Mouse (Mus musculus) kidney, embryonic 14.5 days (tissue): ENCODE measurements at regions not wholly inside any gene's neighbourhood (a gene's known extent, or its start where the extent isn't known, plus 50 kb on each side); places are given as distances from the start of the nearest gene placed in this dataset.

Experiments used
- ATAC-seq: fragments of 200-750 bp; cut with Nextera tagmentation; 2 replicates; pipeline ENCODE4 v1.8.0; 2017; ENCODE audit warnings: moderate number of reproducible peaks, mild to moderate bottlenecking, moderate TSS enrichment, moderate library complexity; ENCODE audit not compliant: low FRiP score, low TSS enrichment
- H3K27ac ChIP-seq: fragments of 300-500 bp; sonication (generic); 2 replicates; pipeline ENCODE4 v1.5.1; 2014; ENCODE audit warnings: low read depth, mild to moderate bottlenecking, low read length, moderate library complexity, mixed read lengths
- H3K27me3 ChIP-seq: fragments of 300-500 bp; sonication (generic); 2 replicates; pipeline ENCODE4 v1.6.1; 2014; ENCODE audit warnings: mild to moderate bottlenecking, low read length; ENCODE audit not compliant: control insufficient read depth, insufficient read depth
- H3K36me3 ChIP-seq: fragments of 300-500 bp; sonication (generic); 2 replicates; pipeline ENCODE4 v1.6.1; 2014; ENCODE audit warnings: low read length, mixed read lengths; ENCODE audit not compliant: control insufficient read depth, insufficient read depth
- H3K4me1 ChIP-seq: fragments of 300-500 bp; sonication (generic); 2 replicates; pipeline ENCODE4 v1.6.1; 2014; ENCODE audit warnings: low read length, mixed read lengths; ENCODE audit not compliant: control insufficient read depth, insufficient read depth
- H3K4me2 ChIP-seq: fragments of 300-500 bp; sonication (generic); replicated peaks from 2 replicates; pipeline ENCODE4 v1.6.1; 2014; ENCODE audit warnings: low read depth, mild to moderate bottlenecking, low read length
- H3K4me3 ChIP-seq: fragments of 300-500 bp; sonication (generic); 2 replicates; pipeline ENCODE4 v1.5.1; 2014; ENCODE audit warnings: mild to moderate bottlenecking, low read length
- H3K9ac ChIP-seq: fragments of 300-500 bp; sonication (generic); 2 replicates; pipeline ENCODE4 v1.6.1; 2014; ENCODE audit warnings: low read depth, mild to moderate bottlenecking, low read length, moderate library complexity
- H3K9me3 ChIP-seq: fragments of 300-500 bp; sonication (generic); 2 replicates; pipeline ENCODE4 v1.6.1; 2016; ENCODE audit warnings: low read length; ENCODE audit not compliant: control insufficient read depth
- WGBS: fragments of 180-500 bp; shearing (Covaris S2); extraction: QIAGEN DNeasy Blood & Tissue Kit; methylation state at CpG from one replicate; pipeline ENCODE4 v1.1.7; 2014; 5-methylcytosine and 5-hydroxymethylcytosine counted together

DNA sequence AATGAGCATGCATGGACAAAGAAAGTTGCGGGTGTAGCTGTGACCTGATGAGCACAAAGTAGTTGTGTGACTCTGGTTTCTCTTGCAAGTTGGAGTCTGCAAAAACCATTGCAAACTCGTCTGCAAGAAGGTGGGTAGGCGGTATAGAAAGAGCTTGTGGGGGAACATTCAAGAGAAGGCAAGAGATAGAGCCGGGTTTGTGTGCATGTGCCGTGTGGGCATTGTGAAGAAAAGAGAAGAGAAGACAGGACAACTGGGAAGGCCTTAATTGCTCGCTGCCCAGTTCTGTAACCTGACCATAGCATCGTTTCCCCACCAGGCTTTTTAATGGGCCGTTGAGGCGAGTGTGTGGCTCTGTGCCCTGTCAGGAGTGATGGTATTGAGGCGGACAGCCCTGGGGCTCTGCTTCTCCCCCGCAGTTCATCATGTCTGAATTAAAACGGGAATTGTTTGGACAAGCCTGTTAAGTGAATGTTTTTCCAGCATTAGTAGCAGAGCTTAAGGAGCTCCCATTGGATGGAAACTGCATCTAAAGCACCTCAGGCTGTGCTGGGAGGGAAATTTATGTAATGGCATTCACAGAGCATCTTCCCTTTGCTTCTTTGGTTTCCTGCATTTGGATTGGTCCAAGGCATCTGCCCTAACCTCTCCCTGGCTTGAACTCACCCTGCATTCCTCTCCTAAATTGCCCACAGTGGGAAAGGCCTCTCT is 163.1 kb downstream of the Brinp2 start:
- WGBS = 25% methylated on average over 12 of the region's 12 CpGs
- ATAC-seq = peak; percentile 86
- no peak overlapping the region for H3K4me3 ChIP-seq
- no peaks in the 10 kb centered on the region for H3K27me3 ChIP-seq
- H3K27ac ChIP-seq = peak overlapping the region; percentile 55; the same call in 1 of the 2 replicates
- H3K9me3 ChIP-seq = no peaks in the 10 kb centered on the region
- H3K9ac ChIP-seq = no peak overlapping the region
- no peaks in the 10 kb centered on the region for H3K36me3 ChIP-seq
- H3K4me1 ChIP-seq = no peaks in the 10 kb centered on the region
- H3K4me2 ChIP-seq = no peak overlapping the region

DNA sequence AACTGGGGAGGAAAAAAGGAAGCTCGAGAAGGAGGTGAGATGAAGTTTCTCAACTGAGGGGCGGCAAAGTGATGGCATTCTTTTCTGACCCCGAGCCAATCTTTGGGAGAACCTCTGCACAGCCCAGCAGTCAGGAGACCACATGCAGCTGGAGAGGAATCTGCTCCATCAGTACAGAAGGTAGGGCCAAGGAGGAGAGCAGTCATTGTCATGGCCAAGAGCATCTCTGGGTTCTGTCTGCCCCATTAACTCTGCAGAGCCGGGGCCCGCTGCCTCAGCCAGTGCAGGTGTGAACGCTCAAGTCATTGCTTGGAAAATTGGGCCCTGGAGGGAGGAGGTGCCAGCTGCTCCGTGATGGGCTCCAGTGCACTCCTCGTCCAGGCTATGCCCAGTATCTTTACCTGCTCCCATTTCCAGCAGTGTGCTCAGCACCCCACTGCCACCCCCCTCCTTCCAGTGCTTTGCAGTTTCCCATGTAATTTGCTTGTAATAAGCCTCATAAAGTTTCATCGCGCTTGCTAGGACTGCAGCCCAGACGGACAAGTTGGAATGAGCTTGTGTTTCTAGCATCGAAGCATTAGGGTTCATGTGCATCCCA is 162.1 kb downstream of the Brinp2 start:
- H3K36me3 ChIP-seq = no peaks in the 10 kb centered on the region
- no peak overlapping the region for H3K4me3 ChIP-seq
- H3K27ac ChIP-seq = no peak overlapping the region
- no peaks in the 10 kb centered on the region for H3K27me3 ChIP-seq
- H3K4me1 ChIP-seq = no peaks in the 10 kb centered on the region
- H3K9ac ChIP-seq = no peak overlapping the region
- no peaks in the 10 kb centered on the region for H3K9me3 ChIP-seq
- ATAC-seq = peak; percentile 92
- H3K4me2 ChIP-seq = no peak overlapping the region
- WGBS = 32% methylated on average over 12 of the region's 12 CpGs
